Mouse (Mus musculus) embryonic facial prominence, embryonic 11.5 days (tissue): Measurements from ENCODE around the gene Grrp1. TPM values are rescaled to one million over a fixed set of nuclear protein-coding genes. Genes with fewer than 3 reads are reported as not detected.
"Not testable (repeated sequence)": the region's sequence is repeated elsewhere in the genome, so short reads cannot be mapped to it uniquely, and the experiment has no call there.

ENCODE experiments used
- ATAC-seq: fragments of 200-750 bp; cut with Nextera tagmentation; replicated peaks from 2 replicates; pipeline ENCODE4 v1.8.0; 2017; ENCODE audit warnings: low read depth; ENCODE audit not compliant: insufficient number of reproducible peaks, low FRiP score, low TSS enrichment
- DNase-seq: peaks from one replicate; pipeline ENCODE4 v3.0.0-alpha.2; 2015; ENCODE audit warnings: low spot score
- H3K27ac ChIP-seq: fragments of 300-500 bp; sonication (generic); replicated peaks from 2 replicates; pipeline ENCODE4 v1.5.1; 2014; ENCODE audit warnings: mild to moderate bottlenecking, low read depth, low read length, control low read depth
- H3K27me3 ChIP-seq: fragments of 300-500 bp; sonication (generic); 2 replicates; pipeline ENCODE4 v1.6.1; 2014; ENCODE audit warnings: mild to moderate bottlenecking, low read length, moderate library complexity, mixed read lengths; ENCODE audit not compliant: control insufficient read depth, insufficient read depth
- H3K36me3 ChIP-seq: fragments of 300-500 bp; sonication (generic); replicated peaks from 2 replicates; pipeline ENCODE4 v1.6.1; 2014; ENCODE audit warnings: low read depth, mild to moderate bottlenecking, low read length, moderate library complexity, mixed read lengths; ENCODE audit not compliant: control insufficient read depth, insufficient read depth
- H3K4me1 ChIP-seq: fragments of 300-500 bp; sonication (generic); 2 replicates; pipeline ENCODE4 v1.6.1; 2014; ENCODE audit warnings: low read length, mixed read lengths; ENCODE audit not compliant: control insufficient read depth, insufficient read depth
- H3K4me2 ChIP-seq: fragments of 300-500 bp; sonication (generic); 2 replicates; pipeline ENCODE4 v1.6.1; 2014; ENCODE audit warnings: low read depth, mild to moderate bottlenecking, control low read depth, low read length, moderate library complexity
- H3K4me3 ChIP-seq: fragments of 300-500 bp; sonication (generic); 2 replicates; pipeline ENCODE4 v1.5.1; 2014; ENCODE audit warnings: low read depth, low read length, control low read depth
- H3K9ac ChIP-seq: fragments of 300-500 bp; sonication (generic); replicated peaks from 2 replicates; pipeline ENCODE4 v1.6.1; 2014; ENCODE audit warnings: mild to moderate bottlenecking, control low read depth, low read length
- H3K9me3 ChIP-seq: fragments of 300-500 bp; sonication (generic); replicated peaks from 2 replicates; pipeline ENCODE4 v1.6.1; 2016; ENCODE audit warnings: mild to moderate bottlenecking, low read length, inconsistent platforms, mixed read lengths; ENCODE audit not compliant: control insufficient read depth
- WGBS: fragments of 180-500 bp; shearing (Covaris S2); extraction: QIAGEN DNeasy Blood & Tissue Kit; methylation state at CpG from one replicate; pipeline ENCODE4 v1.1.7; 2014; 5-methylcytosine and 5-hydroxymethylcytosine counted together
- polyA plus RNA-seq: library from polyadenylated mRNA; unstranded; fragments of >200 nt; fragmentation: Nextera tagmentation; extraction: Ambion mirVana; gene quantifications from 2 replicates; pipeline ENCODE4 v1.2.1, GENCODE M21; 2014

Grrp1 gene
- polyA plus RNA-seq, 1 experiment from 2014 or later, result 5.7 TPM

- Histone ChIP-seq H3K36me3 (peaks cover 6% of the 10 kb centered on the region; the same call in 1 of the 2 replicates), H3K4me3 (no peak overlapping the region)
- no peak for ATAC-seq
Observed at GRCm38 (mm10) chr4:134284942-134285341, 31.0 kb upstream of the Grrp1 start.

GRCm38 (mm10) chr4:134273417-134274345, 19.8 kb upstream of the Grrp1 start:
- DNase-seq, result peak; percentile 70
- Histone ChIP-seq H3K4me1 (no peaks in the 10 kb centered on the region), H3K9me3 (no peaks in the 10 kb centered on the region), H3K4me2 (0 out of 2 replicates have a peak overlapping the region, but pooled peaks have one; percentile 10), H3K27ac (no peak overlapping the region), H3K36me3 (no peaks in the 10 kb centered on the region; the same call in 1 of the 2 replicates), H3K27me3 (no peaks in the 10 kb centered on the region), H3K9ac (no peak overlapping the region), H3K4me3 (no peak overlapping the region)
- no peak for ATAC-seq
- 4% methylated on average over 14 of the region's 14 CpGs for WGBS

More at GRCm38 (mm10) chr4:134284942-134285341, 31.0 kb upstream of the Grrp1 start:
- no peak for DNase-seq
- Histone ChIP-seq H3K4me2 (no peak overlapping the region), H3K27ac (no peak overlapping the region), H3K9ac (no peak overlapping the region), H3K4me1 (0 out of 2 replicates have a peak, but pooled peaks cover 2% of the 10 kb centered on the region), H3K9me3 (no peaks in the 10 kb centered on the region), H3K27me3 (no peaks in the 10 kb centered on the region)
- WGBS, result 95% methylated on average over 2 of the region's 2 CpGs

GRCm38 (mm10) chr4:134272731-134273416, 19.0 kb upstream of the Grrp1 start:
- WGBS, result 27% methylated on average over 12 of the region's 13 CpGs
- Histone ChIP-seq H3K9ac (no peak overlapping the region), H3K4me3 (no peak overlapping the region), H3K27ac (no peak overlapping the region), H3K4me1 (no peaks in the 10 kb centered on the region), H3K4me2 (no peak overlapping the region), H3K36me3 (no peaks in the 10 kb centered on the region), H3K27me3 (no peaks in the 10 kb centered on the region), H3K9me3 (no peaks in the 10 kb centered on the region)
- ATAC-seq, result no peak
- no peak for DNase-seq

DNA sequence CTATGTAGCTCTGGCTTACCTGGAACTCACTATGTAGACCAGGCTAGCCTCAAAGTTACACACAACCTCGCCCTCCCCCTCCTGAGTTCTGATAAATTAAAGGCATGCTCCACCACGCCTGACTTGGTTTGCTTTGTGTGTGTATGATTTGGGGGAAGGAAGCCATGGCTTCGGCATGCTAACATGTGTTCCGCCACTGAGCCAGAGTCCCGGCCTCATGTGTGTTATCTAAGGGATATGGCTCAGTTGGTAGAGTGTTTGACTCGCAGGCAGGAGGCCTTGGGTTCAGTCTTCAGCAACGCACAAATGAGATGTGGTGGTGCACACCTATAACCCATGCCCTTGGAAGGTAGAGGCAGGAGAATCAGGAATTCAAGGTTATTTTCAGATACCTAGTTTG, 18.1 kb upstream of the Grrp1 start:
- H3K9me3 ChIP-seq, result no peaks in the 10 kb centered on the region
- no peaks in the 10 kb centered on the region for H3K36me3 ChIP-seq
- no peak overlapping the region for H3K4me3 ChIP-seq
- H3K4me1 ChIP-seq, result no peaks in the 10 kb centered on the region
- no peak overlapping the region for H3K27ac ChIP-seq
- WGBS, result 84% methylated on average over 7 of the region's 7 CpGs
- no peak overlapping the region for H3K4me2 ChIP-seq
- ATAC-seq, result no peak
- no peak for DNase-seq
- no peaks in the 10 kb centered on the region for H3K27me3 ChIP-seq
- H3K9ac ChIP-seq, result no peak overlapping the region

GRCm38 (mm10) chr4:134269622-134270021, 15.7 kb upstream of the Grrp1 start:
- H3K27ac ChIP-seq, H3K9ac ChIP-seq, H3K36me3 ChIP-seq, H3K4me2 ChIP-seq, DNase-seq, H3K9me3 ChIP-seq, H3K4me3 ChIP-seq, ATAC-seq, H3K27me3 ChIP-seq, H3K4me1 ChIP-seq: not testable (repeated sequence)

GRCm38 (mm10) chr4:134268102-134268655, 14.3 kb upstream of the Grrp1 start:
- WGBS, result 86% methylated on average over 19 of the region's 19 CpGs
- Histone ChIP-seq H3K9ac (no peak overlapping the region), H3K27me3 (no peaks in the 10 kb centered on the region), H3K4me2 (no peak overlapping the region), H3K36me3 (no peaks in the 10 kb centered on the region), H3K27ac (no peak overlapping the region), H3K4me1 (no peaks in the 10 kb centered on the region), H3K9me3 (no peaks in the 10 kb centered on the region), H3K4me3 (no peak overlapping the region)
- DNase-seq (no peak), ATAC-seq (no peak)

GRCm38 (mm10) chr4:134265860-134266585, 12.1 kb upstream of the Grrp1 start:
- Histone ChIP-seq H3K4me1 (no peaks in the 10 kb centered on the region), H3K36me3 (no peaks in the 10 kb centered on the region), H3K4me2 (no peak overlapping the region), H3K4me3 (no peak overlapping the region), H3K9ac (no peak overlapping the region), H3K9me3 (no peaks in the 10 kb centered on the region), H3K27ac (no peak overlapping the region), H3K27me3 (no peaks in the 10 kb centered on the region)
- no peak for ATAC-seq
- WGBS, result 56% methylated on average over 9 of the region's 9 CpGs
- DNase-seq, result no peak
